Mouse (Mus musculus) layer of hippocampus, adult 11-12 months (tissue): Measurements from ENCODE around the gene Mrpl42.

Experiments
- DNase-seq: peaks from one replicate; pipeline ENCODE4 v3.0.0; 2022; ENCODE audit warnings: low spot score

Gene Mrpl42

GRCm38 (mm10) chr10:95514656-95515292 lies 13.0 kb upstream of the Mrpl42 start, which contains the start of gene Ube2n:
Gene Ube2n (plus strand): TSS chr10:95515145.
- peak; percentile 97 for DNase-seq

- peak; percentile 23 for DNase-seq
Measured at GRCm38 (mm10) chr10:95513768-95514556, 12.2 kb upstream of the Mrpl42 start.

- DNase-seq, result no peak
Measured at GRCm38 (mm10) chr10:95512635-95513034, 10.9 kb upstream of the Mrpl42 start.

- DNase-seq, result no peak
Measured at GRCm38 (mm10) chr10:95509263-95509662, 7.5 kb upstream of the Mrpl42 start.

- DNase-seq, result no peak
Measured at GRCm38 (mm10) chr10:95508793-95509192, 7.1 kb upstream of the Mrpl42 start.

- DNase-seq, result no peak
Measured at GRCm38 (mm10) chr10:95508126-95508525, 6.4 kb upstream of the Mrpl42 start.

GRCm38 (mm10) chr10:95504341-95504740 lies 2.6 kb upstream of the Mrpl42 start:
- no peak for DNase-seq

GRCm38 (mm10) chr10:95503443-95504235 lies 1.9 kb upstream of the Mrpl42 start:
- no peak for DNase-seq

- no peak for DNase-seq
Measured at GRCm38 (mm10) chr10:95501033-95501432, 707 bp downstream of the Mrpl42 start.

- no peak for DNase-seq
Measured at GRCm38 (mm10) chr10:95494268-95494667, 7.5 kb downstream of the Mrpl42 start.

- peak; percentile 28 for DNase-seq
Measured at GRCm38 (mm10) chr10:95489653-95490052, 12.1 kb downstream of the Mrpl42 start.

- no peak for DNase-seq
Measured at GRCm38 (mm10) chr10:95477516-95477915, 24.2 kb downstream of the Mrpl42 start.

GRCm38 (mm10) chr10:95475923-95476322 lies 25.8 kb downstream of the Mrpl42 start:
- DNase-seq, result peak; percentile 77

GRCm38 (mm10) chr10:95471889-95472547 lies 29.7 kb downstream of the Mrpl42 start:
- no peak for DNase-seq

GRCm38 (mm10) chr10:95471186-95471585 lies 30.6 kb downstream of the Mrpl42 start:
- no peak for DNase-seq

GRCm38 (mm10) chr10:95468894-95469293 lies 32.8 kb downstream of the Mrpl42 start:
- DNase-seq, result no peak

GRCm38 (mm10) chr10:95465485-95465896 lies 36.2 kb downstream of the Mrpl42 start:
- DNase-seq, result no peak

GRCm38 (mm10) chr10:95464527-95464926 lies 37.2 kb downstream of the Mrpl42 start:
- DNase-seq, result no peak

GRCm38 (mm10) chr10:95462231-95462630 lies 39.5 kb downstream of the Mrpl42 start:
- DNase-seq, result no peak

GRCm38 (mm10) chr10:95461053-95461553 lies 40.6 kb downstream of the Mrpl42 start:
- no peak for DNase-seq

GRCm38 (mm10) chr10:95458050-95458806 lies 43.5 kb downstream of the Mrpl42 start:
- no peak for DNase-seq
